Mouse (Mus musculus): ENCODE data around the gene Ppp2r5a.

- TF ChIP-seq CTCF (IDR thresholded peaks at IDR 0.05; ENCODE audit: extremely low read depth, insufficient read length, insufficient replicate concordance, low read depth, low read length), result no peak
- TF ChIP-seq POLR2A (IDR thresholded peaks at IDR 0.05; ENCODE audit: low read depth, low read length), result no peak
Observed at GRCm38 (mm10) chr1:191348996-191349395, 54.1 kb downstream of the Ppp2r5a start.
